Mouse (Mus musculus) CH12F3 (cell line): ENCODE measurements around the gene Nr1d1.

Experiments used
- in situ Hi-C: fragments of 300-500 bp; cut with MboI; formaldehyde crosslinking; loops from 2 replicates; pipeline ENCODE4 v1.14.3; 2020; ENCODE audit warnings: low sequenced_read_pairs

The Nr1d1 gene

DNA sequence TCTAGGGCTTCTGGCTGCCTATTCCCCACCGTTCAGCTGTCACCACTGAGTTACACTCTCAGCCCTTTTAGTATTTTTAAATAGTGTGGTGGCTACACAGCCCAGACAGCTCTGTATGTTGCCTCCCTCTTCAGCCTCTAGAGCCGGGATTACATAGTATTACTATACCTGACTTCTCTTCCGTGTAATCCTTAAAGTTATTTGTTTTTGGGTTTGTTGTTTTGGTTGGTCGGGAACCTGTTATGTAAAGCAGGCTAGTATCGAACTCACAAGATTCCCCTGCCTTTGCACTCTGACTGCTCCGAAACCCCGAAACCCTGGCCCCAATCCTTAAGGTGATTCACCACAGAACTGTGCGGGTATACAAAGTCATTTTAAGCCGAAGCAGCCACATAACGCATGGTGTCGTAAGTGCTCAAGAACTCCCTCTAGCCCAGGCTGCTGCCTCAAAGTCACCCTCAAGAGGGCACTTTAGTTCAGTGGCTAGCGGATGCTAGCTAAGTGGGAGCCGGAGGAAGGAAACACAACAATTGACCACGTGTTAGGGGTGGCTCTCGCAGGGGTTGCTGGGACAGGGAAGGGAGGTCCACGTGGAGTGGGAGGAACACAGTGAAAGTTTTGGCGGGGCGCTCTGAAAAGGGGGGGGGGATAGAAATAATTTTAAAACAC lies 13.6 kb upstream of the Nr1d1 start:
- in situ Hi-C loops: loop anchor here (10.0 kb wide), 1 partner anchor 64 kb away; the partner anchor contains the start of gene Med24

DNA sequence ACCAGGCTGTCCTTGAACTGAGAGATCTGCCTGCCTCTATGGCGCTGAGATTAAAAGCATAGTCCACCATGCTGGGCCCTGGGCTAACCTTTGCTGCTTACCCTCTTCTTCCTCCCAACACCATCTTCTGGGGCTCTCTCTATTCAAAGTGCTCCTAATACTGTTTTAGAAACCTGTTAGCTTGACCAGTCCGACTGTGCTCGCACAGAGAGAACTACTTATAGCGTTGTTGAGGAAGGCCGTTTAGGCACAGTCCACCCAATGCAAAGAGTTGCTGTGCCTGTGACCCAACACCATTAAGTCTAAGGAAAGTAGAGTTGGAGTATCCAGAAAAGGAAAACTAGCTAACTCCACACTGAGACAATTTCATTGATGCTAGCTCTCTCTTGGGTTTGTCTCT lies 13.0 kb upstream of the Nr1d1 start:
- in situ Hi-C loops: loop anchor here (10.0 kb wide), 1 partner anchor 63 kb away; the partner anchor contains the start of gene Med24

DNA sequence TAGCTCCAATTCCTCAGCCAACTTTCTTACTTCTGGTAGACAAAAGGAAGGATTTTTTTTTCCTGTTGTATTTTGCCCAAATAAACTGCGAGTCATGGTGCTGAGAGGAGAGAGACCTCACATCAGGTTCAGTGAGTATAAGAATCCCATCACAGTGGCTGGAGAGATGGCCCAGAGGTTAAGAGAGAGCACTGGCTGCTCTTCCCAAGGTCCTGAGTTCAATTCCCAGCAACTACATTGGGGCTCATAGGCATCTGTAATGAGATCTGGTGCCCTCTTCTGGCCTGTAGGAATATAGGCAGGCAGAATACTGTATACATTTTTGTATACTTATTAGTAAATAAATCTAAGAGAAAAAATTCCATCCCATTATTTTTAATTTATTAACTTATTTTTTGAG lies 12.6 kb upstream of the Nr1d1 start:
- in situ Hi-C loops: loop anchor here (10.0 kb wide), 1 partner anchor 63 kb away; the partner anchor contains the start of gene Med24

DNA sequence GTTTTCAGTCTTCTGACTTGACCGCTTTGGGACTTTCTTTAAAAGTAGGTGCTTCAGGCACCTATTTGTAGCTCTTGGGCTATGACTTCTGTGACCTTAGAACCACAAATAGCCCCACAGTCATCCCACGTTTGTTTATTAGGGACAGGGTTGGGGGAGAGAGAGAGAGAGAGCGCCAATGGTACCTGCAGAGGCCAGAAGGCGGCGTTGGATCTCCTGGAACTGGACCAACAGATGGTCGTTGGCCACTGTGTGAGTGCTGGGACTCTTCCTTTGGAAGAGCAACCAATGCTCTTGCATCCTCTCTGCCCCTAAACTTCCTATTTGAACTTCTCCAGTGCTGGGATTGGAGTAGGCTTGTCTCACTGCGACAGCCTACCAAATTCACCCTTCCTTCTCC lies 12.1 kb upstream of the Nr1d1 start:
- in situ Hi-C loops: loop anchor here (10.0 kb wide), 1 partner anchor 62 kb away; the partner anchor contains the start of gene Med24

DNA sequence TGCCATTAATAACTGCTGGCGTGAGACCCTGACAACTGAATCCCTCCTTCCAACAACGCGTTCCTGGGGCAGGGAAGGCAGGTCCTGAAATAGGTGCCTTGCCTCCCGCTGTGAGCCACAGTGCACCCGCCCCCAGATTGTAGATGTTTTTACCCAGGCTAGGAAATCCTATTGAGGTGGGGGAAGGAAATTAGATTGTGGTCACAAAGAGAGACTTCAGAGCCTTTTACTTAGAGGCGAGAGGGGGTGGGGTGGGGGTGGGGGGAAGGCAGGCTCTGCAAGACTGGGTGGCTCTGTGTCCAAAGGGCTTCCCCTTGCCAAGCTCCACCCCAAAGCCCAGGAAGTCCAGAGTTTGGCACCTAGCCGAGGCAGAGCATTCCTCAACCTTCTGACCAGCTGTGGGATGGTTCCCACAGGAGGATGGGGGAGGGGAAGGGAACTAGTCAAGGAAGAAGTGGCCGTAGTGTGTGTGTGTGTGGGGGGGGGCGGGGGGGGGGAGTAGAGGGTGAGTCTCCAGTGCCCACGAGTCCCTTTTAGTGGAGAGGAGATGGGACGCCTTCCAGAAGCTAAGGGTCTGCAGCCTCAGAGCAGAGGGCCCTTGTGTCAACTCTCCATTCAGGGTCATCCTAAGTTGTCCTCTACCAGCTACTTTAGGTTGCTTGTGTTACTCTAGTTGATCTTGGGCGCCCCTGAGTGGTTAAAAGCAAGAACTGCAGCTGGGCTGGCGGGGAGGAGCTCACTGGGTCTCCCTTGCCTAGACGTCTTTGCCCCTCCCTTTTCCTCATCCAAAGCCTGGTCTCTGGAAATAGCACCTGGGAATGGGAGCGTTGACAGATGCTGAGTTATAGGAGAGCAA lies 11.5 kb upstream of the Nr1d1 start:
- in situ Hi-C loops: loop anchor here (10.0 kb wide), 1 partner anchor 62 kb away; the partner anchor contains the start of gene Med24

DNA sequence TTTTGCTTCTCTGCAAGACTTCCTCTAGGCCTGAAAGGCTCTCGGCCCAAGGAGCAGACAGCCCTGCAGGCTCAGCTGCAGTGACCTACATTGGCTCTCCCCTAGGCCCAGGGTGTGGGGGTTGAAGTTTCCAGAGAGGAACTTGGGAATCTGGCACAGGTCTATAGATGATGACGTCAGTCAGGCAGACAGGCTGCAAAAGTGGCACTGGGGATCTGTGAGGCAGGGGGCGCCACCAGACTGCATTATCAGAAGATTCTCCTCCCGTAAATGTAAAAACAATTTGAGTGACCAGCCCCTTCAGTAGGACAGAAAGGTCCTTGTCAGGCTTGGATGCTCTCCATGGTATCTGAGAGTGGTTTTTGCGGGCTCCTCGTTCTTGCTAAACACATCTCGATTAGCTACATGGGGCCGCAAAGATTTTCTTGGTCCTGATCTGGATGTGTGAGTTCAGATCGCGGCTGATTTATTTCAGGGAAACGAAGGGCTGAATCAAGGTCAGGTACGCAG lies 10.7 kb upstream of the Nr1d1 start:
- in situ Hi-C loops: loop anchor here (10.0 kb wide), 1 partner anchor 61 kb away; the partner anchor contains the start of gene Med24

DNA sequence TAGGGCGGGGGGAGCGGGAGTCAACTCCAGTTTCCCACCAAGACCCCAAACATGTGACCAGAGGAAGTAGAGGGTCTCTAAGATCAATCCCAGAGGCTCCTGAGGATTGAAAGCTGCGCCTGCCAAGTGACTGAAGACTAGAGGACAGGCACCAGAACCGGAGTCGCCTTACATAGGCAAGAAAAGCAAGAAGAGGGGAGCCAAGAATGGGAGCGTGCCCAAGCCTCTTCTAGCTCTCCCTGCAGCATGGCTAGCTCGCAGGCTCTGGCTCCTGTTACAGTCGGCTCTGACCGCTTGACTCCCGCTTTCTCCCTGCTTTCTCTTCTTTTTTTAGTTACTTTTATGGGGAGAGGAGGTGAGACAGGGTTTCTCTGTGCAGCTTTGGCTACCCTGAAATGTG lies 10.1 kb upstream of the Nr1d1 start:
- in situ Hi-C loops: loop anchor here (10.0 kb wide), 1 partner anchor 60 kb away; the partner anchor contains the start of gene Med24

DNA sequence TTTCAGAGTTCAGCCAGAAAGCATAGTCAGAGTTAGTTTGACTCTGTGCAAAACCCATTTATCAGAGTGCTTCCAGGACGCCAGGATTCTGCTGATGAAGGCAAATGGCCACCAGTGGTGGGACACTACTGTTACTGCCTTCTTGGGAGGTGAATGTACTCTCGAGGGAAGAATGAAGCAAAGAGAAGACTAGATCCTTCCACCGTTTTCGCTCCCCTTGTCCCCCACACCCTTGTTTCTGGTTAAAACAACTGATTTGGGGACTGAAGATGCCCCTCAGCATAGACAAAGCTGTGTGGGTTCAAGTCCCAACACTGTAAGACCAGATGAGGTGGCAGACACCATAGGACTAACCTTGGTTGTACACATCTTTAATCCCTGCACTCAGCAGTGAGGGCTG lies 9.0 kb upstream of the Nr1d1 start:
- in situ Hi-C loops: loop anchor here (10.0 kb wide), 1 partner anchor 59 kb away; the partner anchor contains the start of gene Med24

DNA sequence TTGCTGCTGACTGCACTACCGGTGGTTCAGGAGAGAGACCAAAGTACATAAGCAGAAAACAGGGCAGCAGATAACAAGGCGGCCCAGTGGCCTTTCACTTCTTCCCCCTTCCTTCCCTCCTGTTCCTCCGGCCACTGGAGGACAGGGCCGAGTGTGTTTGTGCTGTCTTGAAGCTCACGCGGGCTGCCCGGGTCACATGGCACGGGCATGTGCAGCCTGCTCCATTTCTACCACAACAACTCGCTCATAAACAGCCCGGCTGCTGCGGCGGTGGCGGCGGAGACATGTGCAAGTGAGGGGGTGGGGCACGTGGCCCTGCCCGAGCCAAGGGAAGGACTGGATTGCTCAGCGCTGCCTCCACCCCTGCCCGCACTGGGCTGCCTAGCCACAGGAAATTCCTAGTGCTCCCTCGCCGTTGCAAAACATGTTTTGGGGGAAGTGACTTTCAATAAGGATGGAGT lies 8.1 kb upstream of the Nr1d1 start:
- in situ Hi-C loops: loop anchor here (10.0 kb wide), 1 partner anchor 58 kb away; the partner anchor contains the start of gene Med24

DNA sequence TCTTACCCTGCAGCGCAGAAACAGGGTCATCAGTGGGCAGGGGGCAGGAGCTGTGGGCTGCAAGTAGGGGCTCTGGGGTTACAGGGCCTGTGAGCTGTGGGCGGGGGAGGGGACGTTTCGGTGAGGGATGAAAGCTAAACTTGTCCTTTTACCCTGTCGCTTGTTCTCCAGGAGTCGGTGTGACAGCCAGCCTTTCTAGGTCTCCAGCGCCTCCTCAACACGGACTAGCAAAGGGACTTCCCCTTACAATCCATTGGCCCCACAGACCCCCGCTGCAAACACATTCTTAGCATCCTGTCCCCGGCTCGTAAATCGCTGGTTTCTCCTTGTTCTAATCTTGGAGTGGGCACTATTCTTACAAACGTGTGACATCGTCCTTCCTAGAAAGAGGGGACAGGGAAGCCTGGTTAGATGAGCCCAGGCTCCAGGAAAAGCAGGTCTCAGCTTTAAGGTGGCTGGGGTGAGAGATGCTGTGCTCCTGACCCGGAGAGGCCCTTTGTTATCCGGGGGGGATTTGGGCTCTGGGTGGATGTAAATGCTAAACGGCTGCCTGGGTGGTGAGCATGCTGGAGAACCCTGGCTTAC lies 7.6 kb upstream of the Nr1d1 start:
- in situ Hi-C loops: loop anchor here (10.0 kb wide), 1 partner anchor 58 kb away; the partner anchor contains the start of gene Med24

DNA sequence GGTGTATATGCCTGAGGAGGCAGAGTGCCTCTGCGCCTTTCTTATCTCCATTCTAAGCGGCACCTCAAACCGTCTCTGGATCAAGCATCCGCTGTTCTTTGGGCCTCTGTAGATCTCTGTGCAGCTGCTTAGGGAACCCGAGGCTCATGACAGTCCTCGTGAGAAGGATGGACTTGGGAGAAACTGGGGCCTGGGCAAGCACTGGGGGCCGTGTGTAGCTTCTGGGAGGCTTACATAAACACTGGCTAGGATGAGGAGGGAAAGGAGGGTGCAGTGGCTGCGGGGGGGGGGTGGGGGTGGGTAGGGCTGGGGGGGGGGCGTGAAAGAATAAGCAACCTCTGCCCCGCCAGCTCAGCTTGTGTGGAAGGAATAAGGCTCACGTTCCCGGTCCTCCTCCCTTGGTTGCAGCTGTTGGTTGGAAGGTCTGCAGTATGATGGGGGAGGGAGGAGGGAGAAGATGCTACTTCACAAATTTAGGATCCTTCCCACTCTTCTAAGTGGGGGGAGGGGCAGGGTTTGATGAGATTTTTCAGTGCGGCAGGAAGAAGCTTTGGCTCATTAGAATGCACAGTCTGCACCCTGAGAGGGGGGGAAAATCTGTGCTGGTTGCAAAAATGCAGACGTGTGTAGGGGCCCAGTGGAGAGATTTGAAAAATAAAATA lies 6.8 kb upstream of the Nr1d1 start:
- in situ Hi-C loops: loop anchor here (10.0 kb wide), 1 partner anchor 57 kb away; the partner anchor contains the start of gene Med24

DNA sequence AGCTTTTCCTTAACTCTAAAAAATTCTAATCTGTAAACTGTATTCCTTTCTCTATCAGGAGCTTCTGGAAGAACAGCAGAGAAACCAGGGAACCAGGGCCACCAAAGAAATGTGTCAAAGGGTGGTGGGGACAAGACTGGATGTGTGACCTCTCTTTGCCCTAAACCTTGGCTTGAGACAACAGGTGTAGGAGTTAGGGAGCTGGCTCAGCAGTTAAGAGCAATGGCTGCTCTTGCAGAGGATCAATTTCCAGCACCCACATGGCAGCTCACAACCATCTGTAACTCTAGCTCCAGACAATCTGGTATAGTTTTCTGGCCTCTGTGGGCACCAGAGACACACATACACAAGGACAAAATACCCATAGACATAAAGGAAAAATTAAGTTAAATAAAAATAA lies 2.8 kb upstream of the Nr1d1 start:
- in situ Hi-C loops: loop anchor here (5.0 kb wide), 1 partner anchor 76 kb away; the partner anchor contains the start of gene Csf3

DNA sequence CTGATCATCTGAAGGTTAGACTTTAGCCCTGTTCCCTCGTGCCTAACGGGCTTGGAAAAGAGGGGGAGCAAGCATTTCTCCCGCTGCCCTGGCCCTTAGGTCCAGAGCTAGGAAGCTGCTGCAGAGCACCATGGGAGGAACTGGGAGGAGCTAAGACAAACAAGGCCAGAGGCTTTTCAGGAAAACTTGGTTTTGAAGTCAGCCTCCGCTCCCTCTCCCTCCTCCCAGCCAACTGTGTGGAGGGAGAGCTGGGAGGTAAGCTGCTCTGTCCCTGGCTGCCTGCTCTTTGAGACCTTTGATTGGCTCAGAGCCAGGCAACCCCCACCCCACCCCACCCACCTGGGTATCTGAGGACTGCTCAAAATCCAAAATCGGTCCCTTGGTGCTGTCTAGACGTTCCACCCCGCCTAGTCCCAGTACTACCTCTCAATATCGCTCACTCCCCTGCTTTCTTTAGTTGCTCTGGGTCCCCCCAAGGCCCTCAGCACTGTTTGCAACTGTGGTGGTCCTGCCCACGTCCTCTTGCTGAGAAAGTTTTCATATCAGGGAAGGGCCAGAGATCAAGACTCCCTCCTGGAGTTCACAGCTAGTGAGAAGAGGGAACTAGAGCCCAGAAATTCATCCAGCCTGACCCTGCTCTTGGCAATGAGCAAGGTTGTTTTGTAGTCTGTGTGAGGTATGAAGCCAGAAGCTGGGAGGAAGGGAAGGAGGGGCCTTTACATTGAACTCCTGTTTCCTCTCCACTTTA lies 1.9 kb upstream of the Nr1d1 start:
- in situ Hi-C loops: loop anchor here (5.0 kb wide), 1 partner anchor 75 kb away; the partner anchor contains the start of gene Csf3

DNA sequence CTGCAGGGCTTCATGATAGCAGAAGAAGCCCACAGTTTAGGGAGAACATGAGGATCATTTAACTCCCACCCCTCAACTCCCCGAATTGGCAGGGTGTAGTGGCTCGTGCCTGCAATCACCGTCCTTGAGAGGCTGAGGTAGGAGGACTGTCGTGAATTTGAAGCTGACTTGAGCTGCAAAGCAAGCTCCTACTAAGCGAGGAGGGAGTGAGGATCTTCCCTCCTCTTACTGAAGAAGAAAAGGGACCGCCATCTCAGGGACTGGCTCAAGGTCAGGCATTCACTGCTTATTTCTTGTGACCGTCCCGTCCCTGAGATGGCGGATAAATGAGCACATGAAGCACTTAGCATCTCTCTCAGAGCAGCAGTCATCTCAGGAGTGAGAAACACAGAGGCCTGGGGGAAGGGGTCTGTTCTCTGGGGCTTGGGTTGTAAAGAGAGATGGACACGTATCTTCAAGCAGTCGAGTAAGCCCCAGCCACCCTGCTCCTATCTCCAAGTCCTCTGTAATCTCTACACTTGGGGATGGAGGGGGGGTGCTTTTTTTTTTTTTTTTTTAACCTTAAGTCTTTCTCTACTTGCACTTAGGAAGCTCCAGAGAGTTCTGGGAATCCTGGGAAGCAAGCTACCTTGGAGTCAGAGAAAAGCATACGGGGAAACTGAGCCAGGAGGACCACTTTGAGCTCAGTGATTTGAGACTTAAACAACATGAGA lies 1.1 kb upstream of the Nr1d1 start:
- in situ Hi-C loops: loop anchor here (5.0 kb wide), 1 partner anchor 74 kb away; the partner anchor contains the start of gene Csf3

DNA sequence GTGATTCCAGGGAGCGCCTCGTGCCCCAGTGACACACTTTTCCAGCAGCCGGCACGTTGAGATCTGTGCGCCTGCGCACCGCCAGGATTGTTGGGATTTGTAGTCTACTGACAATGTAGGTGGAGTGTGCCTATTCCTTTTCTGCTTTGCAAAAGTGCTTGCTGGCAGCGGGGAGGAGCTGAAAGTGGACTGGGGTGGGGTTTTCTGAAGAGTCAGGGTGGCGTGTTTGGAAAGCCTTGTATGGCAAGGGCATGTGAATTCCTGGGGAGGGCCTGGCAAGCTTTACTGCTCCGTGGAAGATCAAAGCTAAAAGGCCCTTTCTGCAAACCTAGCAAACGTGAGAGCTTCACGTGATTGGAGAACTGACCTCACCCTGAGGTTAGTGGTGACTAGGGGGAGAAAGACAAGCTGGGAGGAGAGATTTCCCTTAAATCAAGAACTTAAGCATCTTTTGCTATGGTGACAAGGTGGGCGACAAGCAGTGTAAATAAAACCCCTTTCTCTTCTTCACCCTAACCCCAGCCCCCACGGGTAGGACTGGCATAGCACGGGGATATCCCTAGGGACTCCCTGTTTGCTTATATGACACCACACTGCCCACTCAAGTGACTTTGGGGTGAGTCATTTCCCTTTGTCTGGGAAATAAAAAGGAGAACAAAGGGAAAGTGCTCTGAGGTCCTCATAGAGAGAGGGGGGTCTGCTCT lies 367 bp upstream of the Nr1d1 start:
- in situ Hi-C loops: loop anchor here (5.0 kb wide), 1 partner anchor 73 kb away; the partner anchor contains the start of gene Csf3

DNA sequence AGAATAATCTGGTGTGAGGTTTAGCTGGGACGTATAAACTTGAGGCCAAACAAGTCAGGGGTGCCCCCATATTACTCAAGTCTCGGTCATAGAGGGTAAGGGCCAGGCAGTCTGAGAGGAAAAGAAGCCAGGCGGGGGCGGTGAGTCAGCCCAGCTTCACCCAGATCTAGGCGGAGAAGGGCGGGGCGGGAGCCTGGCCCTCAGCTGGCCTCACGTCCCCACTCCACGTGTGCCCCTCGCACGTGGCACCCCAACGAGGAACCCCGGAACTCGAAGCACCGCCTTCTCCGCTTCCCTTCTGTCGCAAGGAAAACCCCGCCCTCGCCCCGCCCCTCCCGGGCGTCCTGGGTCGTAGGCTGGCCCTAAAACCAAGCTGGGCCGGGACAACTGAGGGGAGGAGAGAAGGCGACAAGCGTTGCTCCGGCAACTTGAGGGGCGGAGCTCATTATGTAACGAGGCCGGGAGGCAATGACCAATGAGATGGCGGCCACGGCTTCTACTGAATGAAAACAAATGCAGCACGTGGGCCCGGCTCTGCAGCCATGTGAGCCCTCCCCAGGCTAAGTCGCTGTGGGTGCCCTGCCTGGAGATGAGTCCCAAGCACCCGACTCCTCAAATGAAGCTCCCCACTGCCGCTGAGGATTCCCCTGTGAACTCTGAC lies 1.4 kb downstream of the Nr1d1 start:
- in situ Hi-C loops: no loop called here

DNA sequence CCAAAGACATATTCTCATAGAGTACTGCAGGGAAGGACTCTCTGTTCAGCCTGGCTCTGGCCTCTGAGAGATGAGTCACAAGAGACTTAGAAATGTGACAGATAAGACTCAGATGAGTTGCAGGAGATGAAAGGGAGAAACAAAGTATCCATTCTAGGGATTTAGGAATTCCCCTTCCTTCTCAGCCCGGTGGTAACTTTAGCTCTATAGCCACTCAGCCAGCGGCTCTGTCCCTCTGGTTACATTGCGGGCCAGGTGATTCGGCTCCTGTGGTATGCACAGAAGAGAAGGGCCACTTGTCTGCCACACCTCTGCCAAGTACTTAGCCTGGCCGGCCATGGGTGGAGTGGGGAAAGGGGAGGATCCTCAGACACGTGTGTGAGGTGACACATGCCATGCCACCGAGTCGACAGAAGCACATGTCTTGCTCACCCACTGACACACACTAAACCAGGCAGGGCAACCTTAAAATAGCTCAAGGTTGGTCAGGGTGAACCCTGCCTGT lies 2.4 kb downstream of the Nr1d1 start:
- in situ Hi-C loops: no loop called here
